Mouse (Mus musculus) CH12.LX (cell line): ENCODE results near the gene Dpp6. TPM values are rescaled to one million over a fixed set of nuclear protein-coding genes. Genes with fewer than 3 reads are reported as not detected.

ENCODE experiments used
- DNase-seq: peaks from one replicate; pipeline ENCODE4 v3.0.0-alpha.2; 2013; ENCODE audit errors: extremely low read depth
- H3K27ac ChIP-seq: 2 replicates; pipeline ENCODE4 v1.5.1; 2012; ENCODE audit warnings: low read depth, mild to moderate bottlenecking, control low read depth, moderate library complexity; ENCODE audit not compliant: insufficient read depth
- H3K27me3 ChIP-seq: replicated peaks from 2 replicates; pipeline ENCODE3; 2012; ENCODE audit warnings: inconsistent platforms
- H3K36me3 ChIP-seq, 2 experiments: replicated peaks in 1 of 2; 2 replicates each; pipeline versions ENCODE3 to v1.6.1; 2012; ENCODE audit warnings: inconsistent platforms in 1 of 2, low read length in 1 of 2, mild to moderate bottlenecking in 1 of 2, mixed read lengths in 1 of 2, moderate library complexity in 1 of 2; ENCODE audit not compliant: control insufficient read depth in 1 of 2, insufficient read depth in 1 of 2
- H3K4me1 ChIP-seq, 2 experiments: 2 replicates each; pipeline ENCODE4 v1.6.1; 2012; ENCODE audit warnings: inconsistent platforms in 1 of 2, moderate library complexity in 1 of 2; ENCODE audit not compliant: insufficient read depth in 2 of 2, control insufficient read depth in 1 of 2
- H3K4me2 ChIP-seq: 2 replicates; pipeline ENCODE4 v1.6.1; 2012; ENCODE audit warnings: low read depth, mild to moderate bottlenecking, control low read depth; ENCODE audit not compliant: poor library complexity, insufficient read depth, severe bottlenecking
- H3K4me3 ChIP-seq, 3 experiments: fragments of 150-350 bp in 1 of 3; sonication (generic) in 1 of 3; replicated peaks in 1 of 3; 2 replicates each; pipeline versions ENCODE3 to v1.5.1; 2011 to 2012; ENCODE audit warnings: low read depth in 2 of 3, low read length in 2 of 3, mild to moderate bottlenecking in 2 of 3, moderate library complexity in 2 of 3, control low read depth in 1 of 3, improper control_type of control experiment in 1 of 3, inconsistent platforms in 1 of 3, mixed read lengths in 1 of 3; ENCODE audit not compliant: poor library complexity in 1 of 3
- H3K79me2 ChIP-seq: replicated peaks from 2 replicates; pipeline ENCODE4 v1.6.1; 2012; ENCODE audit warnings: mild to moderate bottlenecking, moderate library complexity; ENCODE audit not compliant: control insufficient read depth, poor library complexity, insufficient read depth, severe bottlenecking; ENCODE audit errors: extremely low read depth
- H3K9ac ChIP-seq: 2 replicates; pipeline ENCODE4 v1.6.1; 2012; ENCODE audit warnings: low read depth, mild to moderate bottlenecking, control low read depth, moderate library complexity; ENCODE audit not compliant: insufficient read depth
- H3K9me3 ChIP-seq: replicated peaks from 2 replicates; pipeline ENCODE3; 2012; ENCODE audit warnings: low read length, inconsistent platforms, mixed read lengths
- CHD1 ChIP-seq: IDR thresholded peaks from 2 replicates; pipeline ENCODE4 v1.6.1; 2012; ENCODE audit warnings: low read depth, low read length, improper control_type of control experiment, inconsistent platforms
- CHD2 ChIP-seq: IDR thresholded peaks from 2 replicates; pipeline ENCODE4 v1.6.1; 2011; ENCODE audit warnings: low read length, improper control_type of control experiment
- JUN ChIP-seq: IDR thresholded peaks from 2 replicates; pipeline ENCODE4 v1.6.1; 2011; ENCODE audit warnings: low read depth, mild to moderate bottlenecking, low read length, improper control_type of control experiment, moderate library complexity; ENCODE audit not compliant: insufficient read depth
- JUND ChIP-seq: conservative IDR thresholded peaks from 2 replicates; pipeline ENCODE4 v1.6.1; 2011; ENCODE audit warnings: low read depth, low read length, improper control_type of control experiment
- POLR2AphosphoS2 ChIP-seq: IDR thresholded peaks from 2 replicates; pipeline ENCODE4 v1.6.1; 2011; ENCODE audit warnings: low read depth, low read length, improper control_type of control experiment
- SMC3 ChIP-seq: IDR thresholded peaks from 2 replicates; pipeline ENCODE4 v1.6.1; 2011; ENCODE audit warnings: low read depth, low read length, improper control_type of control experiment
- TCF12 ChIP-seq: IDR thresholded peaks from 2 replicates; pipeline ENCODE4 v1.6.1; 2014; ENCODE audit warnings: low read depth, mild to moderate bottlenecking, inconsistent platforms, low read length, improper control_type of control experiment
- UBTF ChIP-seq: IDR thresholded peaks from 2 replicates; pipeline ENCODE4 v1.6.1; 2012; ENCODE audit warnings: low read depth, mild to moderate bottlenecking, inconsistent platforms, low read length, improper control_type of control experiment, moderate library complexity
- USF2 ChIP-seq: conservative IDR thresholded peaks from 2 replicates; pipeline ENCODE4 v1.6.1; 2011; ENCODE audit warnings: low read depth, low read length, improper control_type of control experiment
- ZC3H11A ChIP-seq: IDR thresholded peaks from 2 replicates; pipeline ENCODE4 v1.6.1; 2012; ENCODE audit warnings: low read depth, mild to moderate bottlenecking, inconsistent platforms, low read length, improper control_type of control experiment
- ZKSCAN1 ChIP-seq: IDR thresholded peaks from 2 replicates; pipeline ENCODE4 v1.6.1; 2012; ENCODE audit warnings: low read depth, inconsistent platforms, low read length, improper control_type of control experiment, borderline replicate concordance
- ZMIZ1 ChIP-seq: IDR thresholded peaks from 2 replicates; pipeline ENCODE4 v1.6.1; 2012; ENCODE audit warnings: low read depth, mild to moderate bottlenecking, inconsistent platforms, low read length, improper control_type of control experiment
- dilution Hi-C: fragments of 300-500 bp; cut with MboI; formaldehyde crosslinking; loops from 2 replicates; pipeline ENCODE4 v1.14.3; 2020; ENCODE audit warnings: low sequenced_read_pairs; ENCODE audit not compliant: extremely low pct_unique_long_range_greater_than_20kb, extremely low pct_ligation_motif_present
- in situ Hi-C: fragments of 300-500 bp; cut with MboI; formaldehyde crosslinking; loops from 3 replicates; pipeline ENCODE4 v1.14.3; 2019; ENCODE audit warnings: low sequenced_read_pairs, low pct_ligation_motif_present, low pct_unique_long_range_greater_than_20kb, mixed read lengths
- polyA plus RNA-seq: library from polyadenylated mRNA; unstranded; fragments of >175 nt; gene quantifications from 2 replicates; pipeline ENCODE4 v1.2.1, GENCODE M21; 2012; ENCODE audit warnings: low read depth; ENCODE audit not compliant: insufficient read length
- total RNA-seq, 2 experiments: library from RNA; depleted of rRNA; stranded (reverse); fragments of 300-350 nt in 1 of 2; fragments of >200 nt in 1 of 2; gene quantifications; 2 replicates each; pipeline ENCODE4 v1.2.3; 2012 to 2014

Dpp6 gene
- total and polyA plus RNA-seq, 3 experiments, result not detected

DNA sequence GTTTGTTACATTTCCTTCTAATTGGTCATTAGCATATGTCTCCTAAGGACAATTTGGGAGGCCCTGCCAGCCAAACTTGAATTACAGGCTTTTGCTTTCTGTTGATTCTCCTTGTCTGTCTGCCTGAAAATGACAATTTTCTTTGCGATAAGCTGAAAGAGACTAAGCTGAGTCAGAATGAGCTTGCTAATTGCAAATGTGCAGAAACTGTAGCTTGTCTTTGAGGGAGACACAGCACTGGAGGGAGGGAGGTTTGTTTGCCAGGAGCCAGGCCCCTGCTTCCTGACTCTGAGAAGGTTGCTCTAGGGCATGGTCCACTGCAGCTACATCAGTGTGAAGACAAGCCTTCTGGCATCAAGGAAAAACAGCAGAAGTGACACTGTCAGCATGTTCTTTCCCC, 70.5 kb downstream of the Dpp6 start:
- H3K4me2 ChIP-seq, result no peak overlapping the region
- H3K36me3 ChIP-seq, result no peaks in the 10 kb centered on the region
- no peaks in the 10 kb centered on the region for H3K4me1 ChIP-seq
- TF ChIP-seq JUN (no peak), ZMIZ1 (no peak), UBTF (no peak), ZKSCAN1 (no peak), POLR2AphosphoS2 (no peak), JUND (no peak), SMC3 (no peak)
- H3K27me3 ChIP-seq, result no peaks in the 10 kb centered on the region
- H3K9ac ChIP-seq, result no peak overlapping the region
- no peak overlapping the region for H3K27ac ChIP-seq
- no peak overlapping the region for H3K4me3 ChIP-seq
- H3K9me3 ChIP-seq, result peaks cover 80% of the 10 kb centered on the region
- DNase-seq, result no peak
- dilution Hi-C loops, result no loop called here
- in situ Hi-C loops, result no loop called here
- H3K79me2 ChIP-seq, result no peaks in the 10 kb centered on the region

GRCm38 (mm10) chr5:26888080-26888479, 71.1 kb downstream of the Dpp6 start:
- H3K27ac ChIP-seq, result no peak overlapping the region
- in situ Hi-C loops, result no loop called here
- dilution Hi-C loops, result no loop called here
- H3K4me3 ChIP-seq, result no peak overlapping the region
- H3K36me3 ChIP-seq, result no peaks in the 10 kb centered on the region
- DNase-seq, result no peak
- no peak for TF ChIP-seq USF2
- no peaks in the 10 kb centered on the region for H3K4me1 ChIP-seq
- H3K4me2 ChIP-seq, result no peak overlapping the region
- no peak overlapping the region for H3K9ac ChIP-seq
- H3K79me2 ChIP-seq, result no peaks in the 10 kb centered on the region
- peaks cover 77% of the 10 kb centered on the region for H3K9me3 ChIP-seq
- no peaks in the 10 kb centered on the region for H3K27me3 ChIP-seq

DNA sequence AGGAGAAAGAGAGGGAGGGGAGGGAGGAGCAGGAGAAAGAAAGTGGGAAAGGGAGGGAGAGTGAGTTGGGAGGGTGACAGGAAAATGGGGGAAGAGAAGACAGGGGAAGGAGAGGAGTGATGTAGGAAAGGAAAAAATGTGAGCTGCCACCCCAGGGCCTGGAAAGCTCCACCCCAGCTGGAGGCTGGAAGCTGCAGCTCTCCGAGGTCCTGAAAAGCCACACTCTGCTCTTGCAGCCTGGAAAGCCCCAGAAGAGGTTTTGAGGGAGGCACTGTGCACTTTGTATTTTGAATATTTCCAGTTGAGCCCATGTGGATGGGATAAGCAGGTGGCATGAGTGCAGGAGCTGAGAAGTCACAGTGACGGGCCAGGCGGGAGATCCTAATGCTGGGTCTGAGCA, 77.3 kb downstream of the Dpp6 start:
- no peak overlapping the region for H3K27ac ChIP-seq
- H3K4me1 ChIP-seq, result no peaks in the 10 kb centered on the region
- no peak overlapping the region for H3K4me2 ChIP-seq
- dilution Hi-C loops (no loop called here), in situ Hi-C loops (no loop called here)
- no peaks in the 10 kb centered on the region for H3K79me2 ChIP-seq
- TF ChIP-seq CHD1, result no peak
- TF ChIP-seq ZC3H11A, result no peak
- no peak for TF ChIP-seq TCF12
- TF ChIP-seq CHD2, result no peak
- no peak overlapping the region for H3K9ac ChIP-seq
- H3K27me3 ChIP-seq, result no peaks in the 10 kb centered on the region
- H3K4me3 ChIP-seq, result no peak overlapping the region
- no peak for DNase-seq
- H3K9me3 ChIP-seq, result peaks cover 50% of the 10 kb centered on the region
- no peaks in the 10 kb centered on the region for H3K36me3 ChIP-seq
